Mouse (Mus musculus) MEL (cell line): ENCODE measurements around the gene Capn3.

Experiments
- CHD1 ChIP-seq: IDR thresholded peaks from 2 replicates; pipeline ENCODE4 v1.6.1; 2012; ENCODE audit warnings: low read depth, mild to moderate bottlenecking, inconsistent platforms, low read length, improper control_type of control experiment
- CTCF ChIP-seq, 3 experiments: IDR thresholded peaks in 2 of 3; conservative IDR thresholded peaks in 1 of 3; 2 replicates each; pipeline ENCODE4 v1.5.1; 2011 to 2012; ENCODE audit warnings: low read length in 3 of 3, low read depth in 2 of 3, mild to moderate bottlenecking in 2 of 3, improper control_type of control experiment in 1 of 3, inconsistent platforms in 1 of 3, mixed read lengths in 1 of 3, moderate library complexity in 1 of 3; ENCODE audit not compliant: control insufficient read depth in 1 of 3, insufficient read depth in 1 of 3, poor library complexity in 1 of 3, severe bottlenecking in 1 of 3
- E2F4 ChIP-seq: IDR thresholded peaks from 2 replicates; pipeline ENCODE4 v1.6.1; 2011; ENCODE audit warnings: low read depth, low read length, improper control_type of control experiment, borderline replicate concordance
- EP300 ChIP-seq, 2 experiments: IDR thresholded peaks; 2 replicates each; pipeline ENCODE4 v1.6.1; 2011; ENCODE audit warnings: improper control_type of control experiment in 2 of 2, low read length in 2 of 2, low read depth in 1 of 2, mild to moderate bottlenecking in 1 of 2
- KAT2A ChIP-seq: conservative IDR thresholded peaks from 2 replicates; pipeline ENCODE4 v1.6.1; 2012; ENCODE audit warnings: low read depth, low read length, improper control_type of control experiment, inconsistent platforms
- POLR2A ChIP-seq, 2 experiments: IDR thresholded peaks; 2 replicates each; pipeline ENCODE4 v1.6.1; 2011 to 2012; ENCODE audit warnings: low read length in 2 of 2, mild to moderate bottlenecking in 2 of 2, control low read depth in 1 of 2, improper control_type of control experiment in 1 of 2, low read depth in 1 of 2, moderate library complexity in 1 of 2; ENCODE audit not compliant: control insufficient read depth in 1 of 2, insufficient read depth in 1 of 2, poor library complexity in 1 of 2
- POLR2AphosphoS2 ChIP-seq: IDR thresholded peaks from 2 replicates; pipeline ENCODE4 v1.6.1; 2011; ENCODE audit warnings: low read length, improper control_type of control experiment
- TCF12 ChIP-seq: IDR thresholded peaks from 2 replicates; pipeline ENCODE4 v1.6.1; 2014; ENCODE audit warnings: low read depth, mild to moderate bottlenecking, inconsistent platforms, low read length, improper control_type of control experiment, moderate library complexity
- ZKSCAN1 ChIP-seq: IDR thresholded peaks from 2 replicates; pipeline ENCODE4 v1.6.1; 2012; ENCODE audit warnings: low read depth, mild to moderate bottlenecking, inconsistent platforms, low read length, improper control_type of control experiment, moderate library complexity

DNA sequence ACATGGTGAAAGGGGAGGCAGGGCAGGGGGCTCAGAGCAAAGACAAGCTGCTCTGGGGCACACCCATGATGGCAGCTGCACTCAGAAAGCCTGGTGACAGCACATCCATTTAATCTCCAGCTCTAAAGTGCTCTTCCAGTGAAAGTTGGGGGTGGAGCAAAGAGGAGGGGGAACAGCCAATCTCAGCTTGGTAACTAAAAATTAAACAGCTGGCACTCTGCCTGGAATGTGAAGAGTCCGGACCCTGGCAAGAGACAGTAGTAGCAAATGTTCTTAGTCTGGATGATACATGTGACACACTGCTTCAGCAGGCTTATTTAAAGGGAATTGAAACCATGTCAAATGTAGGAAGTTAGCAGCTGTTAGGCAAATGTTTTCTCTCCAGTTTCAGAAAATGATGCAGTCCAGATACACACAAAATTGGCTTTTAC, 84.0 kb downstream of the Capn3 start:
- TF ChIP-seq KAT2A = no peak
- no peak for TF ChIP-seq ZKSCAN1
- TF ChIP-seq TCF12 = no peak
- no peak for TF ChIP-seq CHD1
- TF ChIP-seq EP300 (IDR thresholded peaks at IDR 0.05; ENCODE audit: low read depth in 1 of 2, low read length in 2 of 2) = no peak
- TF ChIP-seq CTCF (IDR thresholded peaks at IDR 0.05 in 2 of 3, conservative IDR thresholded peaks at IDR 0.05 in 1 of 3; ENCODE audit: control insufficient read depth in 1 of 3, insufficient read depth in 1 of 3, low read depth in 2 of 3, low read length in 3 of 3, poor library complexity in 1 of 3, severe bottlenecking in 1 of 3) = no peak
- no peak for TF ChIP-seq POLR2A (IDR thresholded peaks at IDR 0.05; ENCODE audit: control insufficient read depth in 1 of 2, insufficient read depth in 1 of 2, low read depth in 1 of 2, low read length in 2 of 2, poor library complexity in 1 of 2)
- no peak for TF ChIP-seq POLR2AphosphoS2
- TF ChIP-seq E2F4 = no peak
